Mouse (Mus musculus): ENCODE data around the gene Olfr1491.

Olfr1491 gene

GRCm38 (mm10) chr19:13696968-13697367 lies at the start of gene Olfr1491:
Gene Olfr1491, plus strand, starts transcription at chr19:13697268.
- no peak for DNase-seq (ENCODE audit: low spot score)

DNA sequence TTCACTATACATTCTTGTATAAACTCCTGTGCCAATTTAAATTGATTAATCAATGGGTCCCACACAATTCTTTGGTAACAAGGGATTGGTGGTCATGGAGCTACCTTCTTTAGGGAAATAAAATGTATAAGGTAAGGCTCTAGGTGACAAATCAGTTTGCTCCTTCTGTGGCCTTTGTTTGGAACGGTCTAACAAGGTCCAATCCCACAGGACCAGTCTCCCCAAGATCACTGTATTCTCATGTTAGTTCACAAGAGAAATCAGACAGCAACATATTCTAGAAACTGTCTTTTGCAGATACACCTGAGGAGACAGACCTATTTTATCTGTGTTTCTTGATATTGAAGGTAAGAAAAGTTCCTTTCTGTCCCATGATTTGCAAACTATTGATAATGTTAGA lies 46.3 kb upstream of the Olfr1491 start, which contains the start of gene Olfr1490:
TSS of gene Olfr1490 (plus strand) at position 301 of the 400 bp plus-strand sequence.
- no peak for DNase-seq (ENCODE audit: low spot score)

DNA sequence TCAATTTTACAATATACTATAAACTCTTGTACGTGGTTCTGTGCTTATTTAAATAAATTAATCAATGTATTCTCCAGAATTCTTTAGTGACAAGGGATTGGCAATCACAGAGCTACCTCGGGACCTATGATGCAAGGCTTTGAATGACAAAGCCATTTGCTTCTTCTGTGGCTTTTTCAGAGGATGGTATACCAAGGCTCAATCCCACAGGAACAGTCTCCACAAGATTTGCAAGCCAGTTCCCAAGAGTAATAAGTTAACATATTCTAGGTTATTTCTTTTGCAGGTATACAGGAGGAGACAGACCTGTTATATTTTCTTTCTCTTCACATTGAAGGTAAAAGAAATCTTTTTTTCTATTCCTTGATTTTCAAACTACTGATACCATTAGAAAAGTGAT lies 25.9 kb downstream of the Olfr1491 start, which contains the start of gene Olfr1493-ps1:
TSS of gene Olfr1493-ps1 (plus strand) at position 301 of the 400 bp plus-strand sequence.
- no peak for DNase-seq (ENCODE audit: low spot score)

- DNase-seq (ENCODE audit: low spot score) = no peak
Observed at GRCm38 (mm10) chr19:13739428-13739827, 42.4 kb downstream of the Olfr1491 start, which contains the start of gene Olfr1494. Gene Olfr1494, plus strand, starts transcription at chr19:13739728.

DNA sequence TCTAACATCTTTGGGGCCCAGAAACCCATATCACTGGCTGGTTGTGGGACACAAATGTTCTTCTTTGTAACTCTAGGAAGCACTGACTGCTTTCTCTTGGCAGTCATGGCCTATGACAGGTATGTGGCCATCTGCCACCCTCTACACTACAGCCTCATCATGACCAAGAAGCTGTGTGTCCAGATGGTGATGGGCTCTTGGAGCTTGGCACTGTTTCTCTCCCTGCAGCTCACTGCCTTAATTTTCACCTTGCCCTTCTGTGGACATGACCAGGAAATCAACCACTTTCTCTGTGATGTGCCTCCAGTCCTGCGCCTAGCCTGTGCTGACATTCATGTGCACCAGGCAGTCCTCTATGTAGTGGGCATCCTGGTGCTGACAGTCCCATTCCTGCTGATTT lies 52.3 kb downstream of the Olfr1491 start:
- DNase-seq (ENCODE audit: low spot score) = no peak

Data from embryo, embryonic 10 days (tissue).